Mouse (Mus musculus) lung, embryonic 14.5 days (tissue): ENCODE measurements around the gene Ift20. TPM values are rescaled to one million over a fixed set of nuclear protein-coding genes. Genes with fewer than 3 reads are reported as not detected.

Source experiments
- ATAC-seq: fragments of 200-750 bp; cut with Nextera tagmentation; 2 replicates; pipeline ENCODE4 v1.8.0; 2017; ENCODE audit warnings: mild to moderate bottlenecking, moderate TSS enrichment, moderate library complexity; ENCODE audit not compliant: insufficient read depth
- DNase-seq: peaks from one replicate; pipeline ENCODE4 v3.0.0-alpha.2; 2015
- H3K27ac ChIP-seq: fragments of 300-500 bp; sonication (generic); 2 replicates; pipeline ENCODE4 v1.5.1; 2014; ENCODE audit warnings: low read depth, mild to moderate bottlenecking, moderate library complexity
- H3K27me3 ChIP-seq: fragments of 300-500 bp; sonication (generic); 2 replicates; pipeline ENCODE4 v1.6.1; 2014; ENCODE audit warnings: low read length, control low read depth; ENCODE audit not compliant: insufficient read depth
- H3K36me3 ChIP-seq: fragments of 300-500 bp; sonication (generic); 2 replicates; pipeline ENCODE4 v1.6.1; 2014; ENCODE audit warnings: control low read depth; ENCODE audit not compliant: insufficient read depth
- H3K4me1 ChIP-seq: fragments of 300-500 bp; sonication (generic); 2 replicates; pipeline ENCODE4 v1.6.1; 2014; ENCODE audit warnings: antibody characterized with exemption, control low read depth; ENCODE audit not compliant: insufficient read depth
- H3K4me2 ChIP-seq: fragments of 300-500 bp; sonication (generic); 2 replicates; pipeline ENCODE4 v1.6.1; 2014; ENCODE audit warnings: mild to moderate bottlenecking
- H3K4me3 ChIP-seq: fragments of 300-500 bp; sonication (generic); 2 replicates; pipeline ENCODE4 v1.5.1; 2014; ENCODE audit warnings: low read depth, low read length
- H3K9ac ChIP-seq: fragments of 300-500 bp; sonication (generic); 2 replicates; pipeline ENCODE4 v1.6.1; 2014
- H3K9me3 ChIP-seq: fragments of 300-500 bp; sonication (generic); 2 replicates; pipeline ENCODE4 v1.6.1; 2016; ENCODE audit warnings: low read depth, low read length, control low read depth
- CTCF ChIP-seq: IDR thresholded peaks from 2 replicates; pipeline ENCODE4 v1.5.1; 2016; ENCODE audit warnings: antibody characterized with exemption, low read depth
- WGBS: fragments of 180-500 bp; shearing (Covaris S2); extraction: QIAGEN DNeasy Blood & Tissue Kit; methylation state at CpG from one replicate; pipeline ENCODE4 v1.1.7; 2014; 5-methylcytosine and 5-hydroxymethylcytosine counted together
- polyA plus RNA-seq: library from polyadenylated mRNA; unstranded; fragments of >200 nt; fragmentation: Nextera tagmentation; extraction: Ambion mirVana; gene quantifications from 2 replicates; pipeline ENCODE4 v1.2.1, GENCODE M21; 2014

The Ift20 gene
- polyA plus RNA-seq, 1 experiment from 2014 or later = 119 TPM

GRCm38 (mm10) chr11:78499004-78499403, 37.2 kb upstream of the Ift20 start, which contains the start of gene Vtn:
Vtn (plus strand) TSS chr11:78499091.
- H3K4me2 ChIP-seq = peak within 1 kb of the TSS; percentile 99
- ATAC-seq = no peak
- 0 out of 2 replicates have a peak, but pooled peaks cover 4% of the 10 kb centered on the region for H3K4me1 ChIP-seq
- DNase-seq = no peak
- H3K9ac ChIP-seq = peak within 1 kb of the TSS; percentile 34; the same call in 1 of the 2 replicates
- H3K27me3 ChIP-seq = peaks cover 56% of the 10 kb centered on the region
- H3K27ac ChIP-seq = no peak within 1 kb of the TSS
- no peaks in the 10 kb centered on the region for H3K36me3 ChIP-seq
- TF ChIP-seq CTCF = no peak
- H3K4me3 ChIP-seq = peak within 1 kb of the TSS; percentile 50
- H3K9me3 ChIP-seq = no peaks in the 10 kb centered on the region
- 35% methylated on average over 7 of the region's 7 CpGs for whole genome bisulfite sequencing

DNA sequence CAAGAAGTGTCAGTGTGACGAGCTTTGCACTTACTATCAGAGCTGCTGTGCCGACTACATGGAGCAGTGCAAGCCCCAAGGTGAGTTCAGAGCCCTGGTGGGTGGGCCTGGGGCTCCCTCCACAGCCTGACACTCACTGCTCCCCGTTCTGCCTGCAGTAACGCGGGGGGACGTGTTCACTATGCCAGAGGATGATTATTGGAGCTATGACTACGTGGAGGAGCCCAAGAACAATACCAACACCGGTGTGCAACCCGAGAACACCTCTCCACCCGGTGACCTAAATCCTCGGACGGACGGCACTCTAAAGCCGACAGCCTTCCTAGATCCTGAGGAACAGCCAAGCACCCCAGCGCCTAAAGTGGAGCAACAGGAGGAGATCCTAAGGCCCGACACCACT, 36.6 kb upstream of the Ift20 start:
- TF ChIP-seq CTCF = no peak
- ATAC-seq = no peak
- WGBS = 34% methylated on average over 16 of the region's 16 CpGs
- Histone ChIP-seq H3K36me3 (no peaks in the 10 kb centered on the region), H3K27me3 (peaks cover 56% of the 10 kb centered on the region), H3K4me2 (no peak overlapping the region), H3K4me1 (0 out of 2 replicates have a peak, but pooled peaks cover 4% of the 10 kb centered on the region), H3K27ac (no peak overlapping the region), H3K9me3 (no peaks in the 10 kb centered on the region), H3K9ac (no peak overlapping the region), H3K4me3 (no peak overlapping the region)
- no peak for DNase-seq

DNA sequence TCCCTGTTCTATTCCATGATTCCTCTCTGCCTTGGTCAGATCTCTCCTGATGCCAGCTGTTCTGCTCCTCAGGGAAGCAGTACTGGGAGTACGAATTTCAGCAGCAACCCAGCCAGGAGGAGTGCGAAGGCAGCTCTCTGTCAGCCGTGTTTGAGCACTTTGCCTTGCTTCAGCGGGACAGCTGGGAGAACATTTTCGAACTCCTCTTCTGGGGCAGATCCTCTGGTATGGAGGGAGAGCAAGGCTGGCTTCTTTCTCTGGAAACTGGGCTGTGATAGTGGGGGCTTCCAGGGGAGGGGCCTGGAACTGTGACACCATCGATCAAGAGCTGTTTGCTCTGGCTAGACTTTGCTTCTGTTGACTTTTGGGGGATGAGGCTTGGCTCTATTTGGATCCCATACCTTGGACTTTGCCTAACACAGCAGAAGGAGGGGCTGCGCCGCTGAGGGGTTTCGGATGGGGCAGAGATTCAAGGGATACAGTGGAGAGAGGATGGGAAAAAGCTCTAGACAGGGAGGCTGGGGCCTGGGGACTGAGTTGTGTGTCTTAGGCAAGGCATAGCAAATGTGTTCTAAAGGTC, 35.4 kb upstream of the Ift20 start:
- no peak for TF ChIP-seq CTCF
- Histone ChIP-seq H3K4me3 (no peak overlapping the region), H3K27ac (no peak overlapping the region), H3K4me2 (no peak overlapping the region), H3K36me3 (no peaks in the 10 kb centered on the region), H3K4me1 (0 out of 2 replicates have a peak, but pooled peaks cover 4% of the 10 kb centered on the region), H3K27me3 (peaks cover 45% of the 10 kb centered on the region), H3K9ac (no peak overlapping the region), H3K9me3 (no peaks in the 10 kb centered on the region)
- ATAC-seq (no peak), DNase-seq (no peak)
- WGBS = 57% methylated on average over 9 of the region's 9 CpGs

DNA sequence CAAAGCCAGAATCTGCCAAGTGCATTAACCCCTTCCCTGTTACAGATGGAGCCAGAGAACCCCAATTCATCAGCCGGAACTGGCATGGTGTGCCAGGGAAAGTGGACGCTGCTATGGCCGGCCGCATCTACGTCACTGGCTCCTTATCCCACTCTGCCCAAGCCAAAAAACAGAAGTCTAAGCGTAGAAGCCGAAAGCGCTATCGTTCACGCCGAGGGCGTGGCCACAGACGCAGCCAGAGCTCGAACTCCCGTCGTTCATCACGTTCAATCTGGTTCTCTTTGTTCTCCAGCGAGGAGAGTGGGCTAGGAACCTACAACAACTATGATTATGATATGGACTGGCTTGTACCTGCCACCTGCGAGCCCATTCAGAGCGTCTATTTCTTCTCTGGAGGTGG, 34.6 kb upstream of the Ift20 start:
- no peak overlapping the region for H3K4me3 ChIP-seq
- no peaks in the 10 kb centered on the region for H3K9me3 ChIP-seq
- 75% methylated on average over 20 of the region's 20 CpGs for WGBS
- ATAC-seq (no peak), DNase-seq (no peak)
- H3K36me3 ChIP-seq = peaks cover 4% of the 10 kb centered on the region; the same call in 1 of the 2 replicates
- no peak overlapping the region for H3K27ac ChIP-seq
- H3K4me1 ChIP-seq = 0 out of 2 replicates have a peak, but pooled peaks cover 4% of the 10 kb centered on the region
- H3K9ac ChIP-seq = no peak overlapping the region
- H3K27me3 ChIP-seq = peaks cover 37% of the 10 kb centered on the region
- no peak overlapping the region for H3K4me2 ChIP-seq
- TF ChIP-seq CTCF = no peak

- Histone ChIP-seq H3K4me3 (no peak within 1 kb of the TSS), H3K4me1 (no peaks in the 10 kb centered on the region), H3K27ac (no peak within 1 kb of the TSS), H3K9me3 (no peaks in the 10 kb centered on the region), H3K9ac (no peak within 1 kb of the TSS), H3K27me3 (peaks cover 28% of the 10 kb centered on the region), H3K36me3 (peaks cover 19% of the 10 kb centered on the region; the same call in 1 of the 2 replicates), H3K4me2 (no peak within 1 kb of the TSS)
- TF ChIP-seq CTCF = no peak
- ATAC-seq (no peak), DNase-seq (no peak)
- WGBS = 58% methylated on average over 7 of the region's 7 CpGs
Measured at GRCm38 (mm10) chr11:78502909-78503650, 33.1 kb upstream of the Ift20 start, which contains the start of gene Sebox. Sebox (plus strand) TSS chr11:78503447.

DNA sequence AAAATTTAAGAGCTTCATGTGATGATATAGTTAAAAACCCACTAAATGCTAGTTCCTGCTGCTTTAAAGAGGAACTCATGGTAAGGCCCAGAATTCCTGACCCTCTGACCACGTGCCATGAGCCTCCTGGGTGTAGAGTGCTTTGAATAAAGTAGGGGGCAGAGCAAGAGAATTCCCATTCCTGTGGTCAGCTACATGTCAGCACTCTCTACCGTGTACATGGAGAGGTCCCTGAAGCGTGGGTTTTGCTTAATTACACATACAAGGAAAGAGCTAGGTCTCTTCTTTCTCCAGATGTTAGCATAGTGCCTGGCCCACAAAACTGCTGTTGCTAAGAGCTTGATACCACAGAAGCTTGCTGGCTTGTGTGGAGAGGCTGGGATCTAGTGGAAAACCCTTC, 30.7 kb upstream of the Ift20 start:
- no peaks in the 10 kb centered on the region for H3K9me3 ChIP-seq
- no peak overlapping the region for H3K4me3 ChIP-seq
- no peak for TF ChIP-seq CTCF
- no peaks in the 10 kb centered on the region for H3K4me1 ChIP-seq
- H3K4me2 ChIP-seq = no peak overlapping the region
- WGBS = 76% methylated on average over 3 of the region's 3 CpGs
- H3K9ac ChIP-seq = no peak overlapping the region
- peaks cover 34% of the 10 kb centered on the region; the same call in 1 of the 2 replicates for H3K36me3 ChIP-seq
- no peak for DNase-seq
- H3K27me3 ChIP-seq = peaks cover 6% of the 10 kb centered on the region; the same call in 1 of the 2 replicates
- no peak overlapping the region for H3K27ac ChIP-seq
- no peak for ATAC-seq

DNA sequence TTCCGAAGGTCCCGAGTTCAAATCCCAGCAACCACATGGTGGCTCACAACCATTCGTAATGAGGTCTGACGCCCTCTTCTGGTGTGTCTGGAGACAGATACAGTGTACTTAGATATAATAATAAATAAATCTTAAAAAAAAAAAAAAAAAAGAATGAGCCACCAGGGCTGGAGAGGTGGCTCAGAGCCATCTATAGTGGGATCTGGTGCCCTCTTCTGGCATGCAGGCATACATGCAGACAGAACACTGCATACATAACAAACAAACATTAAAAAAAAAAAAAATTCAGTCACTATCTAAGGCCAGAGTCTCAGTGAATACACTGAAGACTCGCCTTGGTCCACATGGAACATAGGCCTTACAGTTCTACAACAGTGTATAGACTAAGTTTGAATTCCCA, 27.0 kb upstream of the Ift20 start:
- H3K27ac ChIP-seq = no peak overlapping the region

More for the DNA sequence above, 27.0 kb upstream of the Ift20 start:
- H3K27me3 ChIP-seq = no peaks in the 10 kb centered on the region
- no peak overlapping the region for H3K9ac ChIP-seq
- H3K4me1 ChIP-seq = 0 out of 2 replicates have a peak, but pooled peaks cover 10% of the 10 kb centered on the region
- WGBS = 81% methylated on average over 5 of the region's 5 CpGs
- ATAC-seq = no peak
- no peaks in the 10 kb centered on the region for H3K9me3 ChIP-seq
- H3K4me2 ChIP-seq = no peak overlapping the region
- DNase-seq = peak; percentile 43
- H3K36me3 ChIP-seq = peaks cover 39% of the 10 kb centered on the region
- TF ChIP-seq CTCF = peak; percentile 56
- H3K4me3 ChIP-seq = no peak overlapping the region
